Mouse (Mus musculus) heart, embryonic 15.5 days (tissue): ENCODE results near the gene Cck. TPM values are rescaled to one million over a fixed set of nuclear protein-coding genes. Genes with fewer than 3 reads are reported as not detected.
"Not testable (repeated sequence)": the region's sequence is repeated elsewhere in the genome, so short reads cannot be mapped to it uniquely, and the experiment has no call there.

Source experiments
- ATAC-seq: fragments of 200-750 bp; cut with Nextera tagmentation; replicated peaks from 2 replicates; pipeline ENCODE4 v1.8.0; 2017; ENCODE audit warnings: low read depth, moderate TSS enrichment; ENCODE audit not compliant: insufficient number of reproducible peaks, insufficient read depth, low FRiP score
- H3K27ac ChIP-seq: fragments of 300-500 bp; sonication (generic); 2 replicates; pipeline ENCODE4 v1.5.1; 2015; ENCODE audit warnings: mild to moderate bottlenecking, inconsistent platforms
- H3K27me3 ChIP-seq: fragments of 300-500 bp; sonication (generic); 2 replicates; pipeline ENCODE4 v1.6.1; 2015; ENCODE audit warnings: inconsistent platforms
- H3K36me3 ChIP-seq: fragments of 300-500 bp; sonication (generic); 2 replicates; pipeline ENCODE4 v1.6.1; 2015; ENCODE audit warnings: mild to moderate bottlenecking, inconsistent platforms
- H3K4me1 ChIP-seq: fragments of 300-500 bp; sonication (generic); replicated peaks from 2 replicates; pipeline ENCODE4 v1.6.1; 2015; ENCODE audit warnings: inconsistent platforms
- H3K4me2 ChIP-seq: fragments of 300-500 bp; sonication (generic); 2 replicates; pipeline ENCODE4 v1.6.1; 2015; ENCODE audit warnings: inconsistent platforms, mild to moderate bottlenecking, moderate library complexity
- H3K4me3 ChIP-seq: fragments of 300-500 bp; sonication (generic); 2 replicates; pipeline ENCODE4 v1.5.1; 2015; ENCODE audit warnings: mild to moderate bottlenecking, inconsistent platforms
- H3K9ac ChIP-seq: fragments of 300-500 bp; sonication (generic); 2 replicates; pipeline ENCODE4 v1.6.1; 2015; ENCODE audit warnings: mild to moderate bottlenecking, inconsistent platforms
- H3K9me3 ChIP-seq: fragments of 300-500 bp; sonication (generic); replicated peaks from 2 replicates; pipeline ENCODE4 v1.6.1; 2016; ENCODE audit warnings: inconsistent platforms
- WGBS: fragments of 180-500 bp; shearing (Covaris S2); methylation state at CpG from one replicate; pipeline ENCODE4 v1.1.7; 2015; ENCODE audit warnings: mixed read lengths; 5-methylcytosine and 5-hydroxymethylcytosine counted together
- polyA plus RNA-seq: library from polyadenylated mRNA; unstranded; fragments of >200 nt; fragmentation: Nextera tagmentation; extraction: Ambion mirVana; gene quantifications from 2 replicates; pipeline ENCODE4 v1.2.1, GENCODE M21; 2015

Cck gene
- polyA plus RNA-seq, 1 experiment from 2014 or later: 0.81 TPM

DNA sequence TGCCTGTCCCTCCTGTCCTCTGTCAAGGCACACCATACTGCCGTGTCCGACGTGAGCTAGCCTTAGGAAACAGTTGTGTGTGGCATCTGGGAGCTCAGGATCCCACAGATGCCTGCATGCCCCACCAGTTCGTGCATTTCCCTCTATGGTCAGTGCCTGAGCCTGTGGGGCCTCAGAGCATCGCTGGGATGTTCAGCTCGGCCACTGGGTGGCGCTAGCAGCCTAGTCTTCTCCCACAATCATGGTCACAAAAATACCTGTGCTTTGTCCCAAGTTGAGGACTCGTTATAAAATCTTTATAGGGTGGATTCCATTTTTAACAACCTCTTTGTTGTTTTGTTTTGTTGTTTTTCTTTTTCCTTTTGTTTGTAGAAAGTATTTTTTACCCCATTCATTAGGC, 37.0 kb downstream of the Cck start:
- H3K27ac ChIP-seq: no peak overlapping the region
- peaks cover 69% of the 10 kb centered on the region for H3K36me3 ChIP-seq
- H3K4me2 ChIP-seq: no peak overlapping the region
- WGBS: 27% methylated on average over 8 of the region's 8 CpGs
- H3K4me1 ChIP-seq: peaks cover 12% of the 10 kb centered on the region
- ATAC-seq: no peak
- no peak overlapping the region for H3K4me3 ChIP-seq
- H3K9me3 ChIP-seq: no peaks in the 10 kb centered on the region
- H3K9ac ChIP-seq: no peak overlapping the region
- H3K27me3 ChIP-seq: no peaks in the 10 kb centered on the region

DNA sequence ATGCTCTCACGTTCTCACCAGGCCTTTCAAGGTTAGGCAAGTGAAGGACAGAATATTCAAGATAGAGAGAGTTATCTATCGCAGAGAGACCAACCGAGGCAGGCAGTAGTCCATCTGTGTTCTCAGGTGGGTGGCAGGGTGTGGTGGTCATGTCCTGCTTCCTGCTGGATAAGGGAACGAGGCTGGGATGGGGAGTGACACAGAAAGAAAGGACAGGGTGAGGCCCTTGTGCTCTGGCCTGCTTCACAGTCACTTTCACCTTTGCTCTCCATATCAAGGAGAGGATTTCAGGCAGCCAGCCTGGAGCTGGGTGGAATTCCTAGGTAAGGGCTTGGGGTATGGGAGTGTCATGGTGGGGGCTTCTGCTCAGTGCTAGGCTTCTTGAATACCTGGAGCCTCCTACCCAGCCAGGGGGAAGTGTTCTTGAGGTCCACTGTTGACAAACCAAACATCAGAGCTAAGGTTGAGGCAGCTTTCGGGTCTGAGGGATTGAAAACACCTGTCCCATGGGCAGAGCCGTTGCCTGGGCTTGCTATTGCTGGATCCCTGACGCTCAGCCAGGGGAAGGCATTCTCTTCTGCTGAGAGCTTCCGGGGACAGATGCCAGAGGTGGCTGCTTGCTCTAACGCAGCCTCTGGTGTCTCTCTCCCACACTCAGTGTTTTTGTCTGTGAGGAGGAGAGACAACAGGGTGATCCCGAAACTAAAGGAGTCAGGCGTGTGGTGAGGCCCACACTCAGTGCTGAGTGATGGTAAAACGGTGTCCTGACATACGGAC, 38.6 kb downstream of the Cck start:
- Histone ChIP-seq H3K9ac (no peak overlapping the region), H3K27me3 (no peaks in the 10 kb centered on the region), H3K9me3 (no peaks in the 10 kb centered on the region), H3K36me3 (peaks cover 68% of the 10 kb centered on the region), H3K27ac (no peak overlapping the region), H3K4me2 (no peak overlapping the region), H3K4me3 (no peak overlapping the region), H3K4me1 (peaks cover 16% of the 10 kb centered on the region)
- WGBS: 55% methylated on average over 13 of the region's 13 CpGs
- no peak for ATAC-seq

DNA sequence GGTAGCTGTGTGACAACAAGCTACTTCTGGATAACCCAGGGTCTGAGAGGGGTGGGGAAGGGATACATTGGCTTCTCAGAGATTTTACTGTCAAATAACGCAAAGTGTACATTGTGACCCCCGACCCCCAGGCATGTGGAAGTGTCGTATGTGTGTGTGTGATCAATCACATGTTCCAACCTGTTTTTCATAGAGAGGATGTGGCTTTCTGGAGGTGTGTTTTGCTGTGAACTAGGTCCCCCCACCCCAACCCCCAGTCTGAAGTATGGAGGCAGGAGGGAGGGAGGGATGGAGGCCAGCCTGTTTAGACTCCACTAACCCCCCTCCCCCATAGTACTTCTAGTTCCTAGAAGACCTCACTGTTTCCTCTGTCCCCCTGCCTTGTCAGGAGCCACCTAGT, 40.6 kb downstream of the Cck start:
- Histone ChIP-seq H3K4me3 (no peak overlapping the region), H3K4me2 (no peak overlapping the region), H3K27ac (no peak overlapping the region), H3K9me3 (no peaks in the 10 kb centered on the region), H3K27me3 (no peaks in the 10 kb centered on the region), H3K9ac (no peak overlapping the region), H3K36me3 (peaks cover 65% of the 10 kb centered on the region), H3K4me1 (peaks cover 16% of the 10 kb centered on the region)
- no peak for ATAC-seq
- 91% methylated on average over 3 of the region's 3 CpGs for WGBS

DNA sequence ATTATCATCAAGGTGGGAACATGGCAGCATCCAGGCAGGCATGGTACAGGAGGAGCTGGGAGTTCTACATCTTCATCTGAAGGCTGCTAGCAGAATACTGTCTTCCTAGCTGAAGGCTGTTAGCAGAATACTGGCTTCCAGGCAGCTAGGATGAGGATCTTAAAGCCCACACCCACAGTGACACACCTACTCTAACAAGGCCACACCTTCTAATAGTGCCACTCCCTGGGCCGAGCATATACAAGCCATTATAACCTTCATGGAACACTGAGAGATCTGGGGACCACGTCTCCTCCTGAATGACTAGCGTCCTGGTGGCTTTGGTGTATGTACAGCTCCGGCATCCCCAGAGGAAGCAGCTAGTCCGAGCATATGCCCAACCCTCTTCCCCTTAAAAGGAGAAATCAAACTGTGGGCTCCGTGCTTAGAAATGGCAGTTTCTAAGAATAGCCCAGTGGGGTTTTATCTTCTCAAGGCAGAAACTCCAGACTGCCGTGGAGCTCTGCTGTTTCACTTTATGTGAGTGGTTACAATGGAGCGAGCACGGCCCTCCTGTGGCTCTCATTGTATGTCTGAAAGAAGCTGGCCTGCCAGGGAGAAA, 43.1 kb downstream of the Cck start:
- H3K4me2 ChIP-seq: not testable (repeated sequence)
- WGBS: 33% methylated on average over 9 of the region's 9 CpGs

DNA sequence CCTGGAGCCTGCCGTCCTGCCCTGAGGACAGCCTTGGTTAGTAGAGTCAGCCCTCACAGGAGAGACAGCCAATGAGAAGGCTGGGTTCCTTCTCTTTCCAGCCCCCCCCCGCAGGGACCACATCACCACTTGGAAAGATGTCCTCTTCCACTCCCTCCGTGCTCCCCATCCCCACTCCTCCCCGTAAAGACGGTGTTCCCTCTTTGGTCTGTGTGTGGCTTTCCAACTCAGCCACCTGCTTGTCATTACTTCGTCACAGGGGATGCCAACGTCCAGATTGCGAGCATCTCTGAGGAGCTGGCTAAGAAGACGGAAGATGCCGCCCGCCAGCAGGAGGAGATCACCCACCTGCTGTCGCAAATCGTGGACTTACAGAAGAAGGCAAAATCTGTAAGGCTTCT, 49.1 kb downstream of the Cck start:
- no peak overlapping the region for H3K27ac ChIP-seq
- no peaks in the 10 kb centered on the region for H3K27me3 ChIP-seq
- WGBS: 84% methylated on average over 13 of the region's 13 CpGs
- no peak for ATAC-seq
- no peaks in the 10 kb centered on the region for H3K9me3 ChIP-seq
- no peak overlapping the region for H3K4me2 ChIP-seq
- H3K36me3 ChIP-seq: peaks cover 71% of the 10 kb centered on the region
- peaks cover 6% of the 10 kb centered on the region for H3K4me1 ChIP-seq
- H3K4me3 ChIP-seq: no peak overlapping the region
- no peak overlapping the region for H3K9ac ChIP-seq

More for the DNA sequence above, 43.1 kb downstream of the Cck start:
- Histone ChIP-seq H3K27ac (peak overlapping the region; percentile 17; the same call in 1 of the 2 replicates), H3K4me1 (peaks cover 11% of the 10 kb centered on the region), H3K36me3 (peaks cover 82% of the 10 kb centered on the region)
- H3K27me3 ChIP-seq, H3K4me3 ChIP-seq, H3K9me3 ChIP-seq, H3K9ac ChIP-seq, ATAC-seq: not testable (repeated sequence)

DNA sequence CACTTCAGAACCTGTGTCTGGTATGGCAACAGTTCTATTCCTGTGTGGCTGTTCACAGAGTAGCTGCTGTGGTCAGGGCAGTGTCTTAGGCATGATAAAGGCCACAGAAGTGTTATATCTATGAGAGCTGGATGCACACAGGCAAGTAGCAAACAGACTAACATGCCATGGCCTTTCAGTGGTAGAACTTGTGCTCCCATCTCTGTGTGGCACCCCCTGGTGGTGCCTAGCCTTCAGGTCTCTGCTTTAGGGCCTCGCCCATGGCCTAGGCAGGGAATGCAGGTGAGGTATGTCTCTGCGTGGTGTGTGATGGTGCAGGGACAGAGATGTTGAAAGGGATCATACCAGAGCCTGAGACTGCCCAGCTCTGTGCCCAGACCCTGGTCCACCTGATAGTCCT, 50.1 kb downstream of the Cck start:
- Histone ChIP-seq H3K4me1 (peaks cover 6% of the 10 kb centered on the region), H3K27ac (no peak overlapping the region), H3K4me2 (no peak overlapping the region), H3K36me3 (peaks cover 63% of the 10 kb centered on the region), H3K9me3 (no peaks in the 10 kb centered on the region), H3K4me3 (no peak overlapping the region), H3K9ac (no peak overlapping the region), H3K27me3 (no peaks in the 10 kb centered on the region)
- 0 out of 2 replicates have a peak, but pooled peaks have one; percentile 8 for ATAC-seq
- 83% methylated on average over 2 of the region's 2 CpGs for WGBS

DNA sequence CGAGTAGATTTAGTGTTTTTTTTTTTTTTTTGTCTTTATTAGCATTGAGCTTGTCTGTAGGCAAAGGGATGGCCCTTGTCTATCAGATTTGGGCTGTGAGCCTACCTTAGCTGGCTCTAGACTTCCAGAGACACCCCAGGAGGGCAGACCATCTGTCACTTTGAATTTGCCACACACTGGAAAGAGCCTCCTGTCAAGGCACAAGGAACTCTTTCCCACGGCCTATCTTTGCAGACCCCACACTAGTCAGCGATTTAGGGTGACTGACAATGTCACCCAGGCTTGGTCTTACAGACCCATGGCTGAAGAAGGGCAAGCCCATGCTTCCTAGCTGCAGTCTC, 51.2 kb downstream of the Cck start:
- Histone ChIP-seq H3K4me1 (peaks cover 6% of the 10 kb centered on the region), H3K4me2 (no peak overlapping the region), H3K9ac (no peak overlapping the region), H3K36me3 (peaks cover 52% of the 10 kb centered on the region), H3K27me3 (no peaks in the 10 kb centered on the region), H3K27ac (no peak overlapping the region), H3K9me3 (no peaks in the 10 kb centered on the region), H3K4me3 (no peak overlapping the region)
- 81% methylated on average over 3 of the region's 3 CpGs for WGBS
- ATAC-seq: no peak

DNA sequence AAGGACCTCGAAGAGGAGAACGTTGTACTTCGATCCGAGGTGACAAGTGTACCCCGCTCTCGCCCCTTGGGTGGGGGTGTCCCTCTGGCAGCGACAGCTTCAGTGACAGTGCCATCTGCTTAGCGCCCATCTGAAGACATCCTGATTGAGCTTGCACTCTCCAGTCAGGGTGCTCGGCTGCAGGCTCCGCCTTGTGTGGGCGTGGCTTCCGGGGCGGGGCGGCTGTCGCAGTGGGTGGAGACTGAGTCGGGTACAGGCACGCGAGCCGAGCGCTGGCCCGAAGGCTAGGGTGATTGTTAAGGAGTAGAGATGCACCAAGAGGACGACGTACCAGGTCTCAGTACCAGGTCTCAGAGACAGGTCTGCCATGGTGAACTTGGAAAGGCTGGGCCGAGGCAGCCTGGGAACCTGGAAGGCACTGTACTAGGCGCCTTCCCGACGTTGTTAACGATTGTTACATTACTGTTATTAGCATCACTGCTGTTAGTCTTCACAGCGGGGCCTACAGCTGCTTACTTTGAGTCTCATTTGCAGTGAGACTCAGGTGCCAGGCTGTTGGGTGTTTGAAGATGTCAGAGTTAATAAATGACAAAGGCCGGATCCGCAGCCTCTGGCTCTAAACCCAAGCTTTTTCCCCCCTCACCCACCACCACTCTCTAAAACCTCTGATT, 51.7 kb downstream of the Cck start:
- ATAC-seq: no peak
- H3K27ac ChIP-seq: no peak overlapping the region
- 79% methylated on average over 31 of the region's 31 CpGs for WGBS
- no peaks in the 10 kb centered on the region for H3K27me3 ChIP-seq
- H3K9ac ChIP-seq: no peak overlapping the region
- H3K4me2 ChIP-seq: no peak overlapping the region
- H3K4me3 ChIP-seq: no peak overlapping the region
- peaks cover 6% of the 10 kb centered on the region for H3K4me1 ChIP-seq
- no peaks in the 10 kb centered on the region for H3K9me3 ChIP-seq
- H3K36me3 ChIP-seq: peaks cover 47% of the 10 kb centered on the region

DNA sequence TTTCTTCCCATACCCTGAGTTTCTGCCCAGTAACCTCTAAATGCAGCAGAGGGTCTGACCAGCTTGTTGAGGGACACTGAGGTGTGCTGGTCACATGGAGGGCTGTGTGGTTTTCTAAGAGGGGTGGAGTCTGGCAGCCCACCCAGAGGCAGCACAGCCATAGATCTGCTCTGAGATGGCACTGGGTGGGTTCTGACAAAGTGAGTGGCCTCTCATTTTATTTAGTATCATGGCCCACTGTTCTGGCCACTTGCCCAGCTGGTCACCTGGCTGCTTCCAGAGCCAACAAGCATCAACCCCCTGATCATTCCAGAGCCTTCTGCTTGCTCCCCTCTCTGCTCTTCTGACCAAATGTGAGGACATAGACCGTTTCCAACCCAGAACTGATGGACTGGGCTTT, 53.3 kb downstream of the Cck start:
- H3K27ac ChIP-seq: no peak overlapping the region
- H3K4me1 ChIP-seq: peaks cover 9% of the 10 kb centered on the region
- H3K9ac ChIP-seq: no peak overlapping the region
- no peak for ATAC-seq
- no peaks in the 10 kb centered on the region for H3K27me3 ChIP-seq
- peaks cover 31% of the 10 kb centered on the region for H3K36me3 ChIP-seq
- H3K4me2 ChIP-seq: no peak overlapping the region
- H3K4me3 ChIP-seq: no peak overlapping the region
- WGBS: 78% methylated on average over 1 of the region's 1 CpGs
- no peaks in the 10 kb centered on the region for H3K9me3 ChIP-seq
